Mouse (Mus musculus): ENCODE results near the gene Snx1.

Gene Snx1

GRCm38 (mm10) chr9:66127193-66127546 is 783 bp upstream of the Snx1 start:
- no peak for DNase-seq (ENCODE audit: inconsistent ontology term)

GRCm38 (mm10) chr9:66125543-66126455 is 588 bp downstream of the Snx1 start:
- DNase-seq (ENCODE audit: inconsistent ontology term), result no peak

- peak; percentile 98 for DNase-seq (ENCODE audit: inconsistent ontology term)
Observed at GRCm38 (mm10) chr9:66124681-66125542, 1.5 kb downstream of the Snx1 start.

- peak; percentile 20 for DNase-seq (ENCODE audit: inconsistent ontology term)
Observed at GRCm38 (mm10) chr9:66124111-66124531, 2.3 kb downstream of the Snx1 start.

GRCm38 (mm10) chr9:66123648-66124047 is 2.7 kb downstream of the Snx1 start:
- no peak for DNase-seq (ENCODE audit: inconsistent ontology term)

- no peak for DNase-seq (ENCODE audit: inconsistent ontology term)
Observed at GRCm38 (mm10) chr9:66121421-66121820, 5.0 kb downstream of the Snx1 start.

GRCm38 (mm10) chr9:66120945-66121344 is 5.4 kb downstream of the Snx1 start:
- DNase-seq (ENCODE audit: inconsistent ontology term), result peak; percentile 42

GRCm38 (mm10) chr9:66120106-66120505 is 6.3 kb downstream of the Snx1 start:
- no peak for DNase-seq (ENCODE audit: inconsistent ontology term)

GRCm38 (mm10) chr9:66119498-66119897 is 6.9 kb downstream of the Snx1 start:
- DNase-seq (ENCODE audit: inconsistent ontology term), result no peak

- peak; percentile 41 for DNase-seq (ENCODE audit: inconsistent ontology term)
Observed at GRCm38 (mm10) chr9:66116890-66117289, 9.5 kb downstream of the Snx1 start.

GRCm38 (mm10) chr9:66114341-66114740 is 12.0 kb downstream of the Snx1 start:
- DNase-seq (ENCODE audit: inconsistent ontology term), result no peak

GRCm38 (mm10) chr9:66110611-66111379 is 15.6 kb downstream of the Snx1 start:
- peak; percentile 40 for DNase-seq (ENCODE audit: inconsistent ontology term)

- no peak for DNase-seq (ENCODE audit: inconsistent ontology term)
Observed at GRCm38 (mm10) chr9:66110126-66110525, 16.3 kb downstream of the Snx1 start.

GRCm38 (mm10) chr9:66109574-66109973 is 16.8 kb downstream of the Snx1 start:
- DNase-seq (ENCODE audit: inconsistent ontology term), result no peak

- DNase-seq (ENCODE audit: inconsistent ontology term), result no peak
Observed at GRCm38 (mm10) chr9:66105168-66105567, 21.2 kb downstream of the Snx1 start.

GRCm38 (mm10) chr9:66104601-66105000 is 21.8 kb downstream of the Snx1 start:
- no peak for DNase-seq (ENCODE audit: inconsistent ontology term)

GRCm38 (mm10) chr9:66102668-66103067 is 23.7 kb downstream of the Snx1 start:
- DNase-seq (ENCODE audit: inconsistent ontology term), result no peak

GRCm38 (mm10) chr9:66101577-66101976 is 24.8 kb downstream of the Snx1 start:
- no peak for DNase-seq (ENCODE audit: inconsistent ontology term)

GRCm38 (mm10) chr9:66092664-66093063 is 33.7 kb downstream of the Snx1 start:
- DNase-seq (ENCODE audit: inconsistent ontology term), result no peak

- DNase-seq (ENCODE audit: inconsistent ontology term), result no peak
Observed at GRCm38 (mm10) chr9:66091327-66092231, 34.8 kb downstream of the Snx1 start.

All from Muller cell, postnatal 12 days (primary cell).